Mouse (Mus musculus) cerebellum, postnatal 4 days (tissue): Measurements from ENCODE around the gene Lmcd1.
"Not testable (repeated sequence)": the region's sequence is repeated elsewhere in the genome, so short reads cannot be mapped to it uniquely, and the experiment has no call there.

ENCODE experiments used
- DNase-seq, 2 experiments: peaks; one replicate each; pipeline ENCODE4 v3.0.0; 2022; ENCODE audit warnings: low spot score in 2 of 2, mixed read lengths in 1 of 2

Lmcd1 gene

DNA sequence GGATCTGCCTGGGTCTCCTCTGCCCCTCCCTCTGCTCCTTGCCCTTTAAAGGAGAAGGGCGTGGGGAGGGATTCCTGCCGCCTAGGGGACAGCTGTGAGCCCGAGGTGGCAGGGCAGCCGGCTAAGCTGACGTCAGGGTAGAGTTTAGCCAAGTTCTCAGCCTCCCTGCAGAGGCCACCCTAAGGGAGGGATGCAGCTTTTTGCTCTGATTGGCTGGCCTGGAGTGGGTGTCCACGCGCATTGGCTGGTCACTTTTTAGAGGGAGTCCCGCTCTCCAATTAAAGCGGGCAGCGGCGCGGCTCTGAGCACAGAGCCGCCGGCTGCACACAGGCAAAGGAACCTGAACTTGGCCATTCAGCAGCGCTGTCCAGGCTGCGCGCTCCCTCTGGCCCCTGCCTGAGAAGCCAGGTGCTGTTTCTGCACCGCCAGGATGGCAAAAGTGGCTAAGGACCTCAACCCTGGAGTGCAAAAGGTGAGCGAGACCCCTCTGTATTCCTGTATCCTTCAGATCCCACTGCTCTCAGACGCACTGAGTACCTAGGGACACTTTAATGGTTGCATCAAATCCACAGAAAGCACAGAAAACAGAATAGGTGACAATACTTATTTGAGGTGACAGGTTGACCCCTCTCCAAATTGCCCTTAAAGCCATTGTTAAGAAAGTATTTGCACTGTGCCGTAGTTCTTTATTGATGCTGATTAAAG lies at the start of gene Lmcd1:
TSS of gene Lmcd1 (plus strand) at position 258 of the 705 bp plus-strand sequence.
- peak; percentile 45 to 73 for DNase-seq

DNA sequence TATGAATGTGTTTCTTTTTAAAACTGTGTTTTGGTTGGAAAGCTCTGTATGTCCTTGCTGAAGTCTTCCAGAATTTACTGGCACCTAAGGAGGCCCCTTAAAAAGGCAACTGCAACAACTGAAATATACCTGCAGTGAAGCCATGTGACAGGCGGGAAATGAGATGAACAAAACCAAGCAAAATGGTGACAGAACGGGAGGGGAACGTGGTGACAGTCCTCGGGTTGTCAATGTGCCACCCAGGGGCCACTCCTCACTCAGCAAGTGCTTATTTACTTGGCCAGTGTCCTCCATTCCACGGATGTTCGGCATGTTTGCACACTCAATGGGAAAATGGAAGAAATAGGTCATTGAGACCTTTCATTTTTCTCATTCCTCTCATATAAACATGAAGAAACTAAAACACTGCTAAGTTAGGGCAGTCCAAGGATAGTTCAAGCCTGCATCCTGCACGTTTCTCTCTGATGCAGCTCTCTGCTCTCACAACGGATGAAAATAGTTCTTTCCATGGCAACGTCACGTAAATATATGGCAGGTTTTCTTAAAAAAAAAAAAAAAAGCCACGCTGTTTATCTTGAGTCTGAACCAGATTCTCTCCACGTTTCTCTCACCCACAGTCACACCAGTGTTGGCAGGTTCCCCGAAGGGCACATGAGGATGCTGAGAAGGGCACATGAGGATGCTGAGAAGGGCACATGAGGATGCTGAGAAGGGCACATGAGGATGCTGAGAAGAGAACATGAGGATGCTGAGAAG lies 49.5 kb upstream of the Lmcd1 start:
- no peak for DNase-seq

DNA sequence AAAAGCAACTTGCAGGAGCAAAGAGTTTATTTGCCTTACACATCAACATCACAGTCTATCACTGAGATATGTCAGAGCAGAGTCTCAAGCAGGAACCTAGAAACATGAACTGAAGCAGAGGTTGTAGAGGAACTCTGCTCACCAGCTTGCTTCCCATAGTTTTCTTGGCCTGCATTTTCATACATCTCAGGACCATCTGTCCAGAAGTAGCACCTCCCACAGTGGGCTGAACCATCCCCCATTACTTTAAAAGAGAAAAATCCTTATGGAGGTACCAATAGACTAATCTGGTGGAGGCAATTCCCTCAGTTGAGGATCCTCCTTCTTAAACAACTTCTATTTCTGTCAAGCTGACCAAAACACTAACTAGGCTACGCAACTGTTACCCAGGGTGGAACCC lies 36.8 kb upstream of the Lmcd1 start:
- no peak for DNase-seq

DNA sequence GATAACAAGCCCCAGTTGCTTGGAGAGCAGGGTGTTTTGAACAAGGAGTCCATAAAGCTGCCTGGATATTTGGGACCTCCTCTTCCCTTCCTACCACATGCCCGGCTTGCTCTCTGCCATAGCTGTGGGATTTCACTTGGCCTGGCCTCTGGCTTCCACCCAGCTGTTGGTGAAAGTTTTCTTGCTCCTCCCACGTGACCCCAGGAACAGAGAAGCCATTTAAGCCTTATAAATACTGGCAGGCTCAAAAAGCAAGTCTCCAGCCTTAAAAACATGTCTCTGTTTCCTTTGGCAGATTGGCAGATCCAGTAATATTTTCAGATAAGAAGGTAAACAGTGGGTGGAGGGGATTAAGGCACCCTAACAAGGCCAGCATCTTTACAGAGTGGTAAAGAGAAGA lies 31.3 kb upstream of the Lmcd1 start:
- no peak for DNase-seq

DNA sequence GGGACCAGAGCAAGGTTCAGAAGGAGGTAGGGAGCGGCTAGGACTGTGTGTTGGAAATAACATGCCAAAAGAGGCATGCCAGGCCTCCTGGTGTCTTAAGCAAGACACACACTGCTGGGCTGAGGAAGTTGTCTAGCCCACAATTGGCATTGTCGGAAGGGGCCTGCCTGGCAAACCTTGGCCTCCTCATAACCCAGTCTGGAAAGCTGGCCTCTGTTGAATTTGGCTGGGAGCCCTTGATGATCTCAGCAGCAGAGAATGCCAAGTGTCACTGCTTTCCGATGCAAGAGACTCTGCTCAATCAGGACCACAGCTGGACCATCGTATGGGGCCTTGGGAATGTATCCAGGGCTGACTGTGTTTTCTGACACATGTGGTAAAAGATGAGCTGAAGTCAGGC lies 27.9 kb upstream of the Lmcd1 start:
- DNase-seq = peak; percentile 22 to 85

DNA sequence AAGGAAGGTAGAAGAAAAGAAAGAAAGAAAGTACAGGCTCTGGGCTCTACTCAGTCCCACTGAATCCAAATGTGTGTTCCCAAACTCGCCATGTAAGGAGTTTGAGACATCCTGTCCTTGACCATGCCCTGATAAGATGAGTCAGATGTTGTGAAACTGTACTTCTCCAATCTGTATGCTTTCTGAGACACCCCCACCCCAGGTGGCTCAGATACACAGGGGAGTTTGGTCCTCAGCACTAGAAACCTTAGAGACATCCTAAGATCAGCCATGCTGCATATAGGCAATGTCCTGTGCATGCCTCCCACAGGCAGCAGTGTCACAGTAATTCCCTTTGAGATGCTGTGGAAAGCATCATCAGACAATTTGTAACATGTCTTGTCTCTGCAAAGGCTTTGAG lies 26.9 kb upstream of the Lmcd1 start:
- no peak for DNase-seq

DNA sequence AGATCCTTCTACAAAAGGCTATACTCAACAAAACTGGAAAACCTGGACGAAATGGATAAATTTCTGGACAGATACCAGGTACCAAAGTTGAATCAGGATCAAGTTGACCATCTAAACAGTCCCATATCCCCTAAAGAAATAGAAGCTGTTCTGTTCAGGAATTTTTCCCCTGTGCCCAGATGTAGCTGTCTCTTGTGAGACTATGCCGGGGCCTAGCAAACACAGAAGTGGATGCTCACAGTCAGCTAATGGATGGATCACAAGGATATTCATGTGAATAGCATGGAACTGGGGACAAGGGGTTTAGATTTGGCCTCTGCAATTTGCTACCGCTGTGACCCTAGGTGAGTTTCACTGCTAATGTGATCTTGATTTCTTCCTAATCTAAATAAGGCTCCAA lies 19.6 kb upstream of the Lmcd1 start:
- not testable (repeated sequence) for DNase-seq

DNA sequence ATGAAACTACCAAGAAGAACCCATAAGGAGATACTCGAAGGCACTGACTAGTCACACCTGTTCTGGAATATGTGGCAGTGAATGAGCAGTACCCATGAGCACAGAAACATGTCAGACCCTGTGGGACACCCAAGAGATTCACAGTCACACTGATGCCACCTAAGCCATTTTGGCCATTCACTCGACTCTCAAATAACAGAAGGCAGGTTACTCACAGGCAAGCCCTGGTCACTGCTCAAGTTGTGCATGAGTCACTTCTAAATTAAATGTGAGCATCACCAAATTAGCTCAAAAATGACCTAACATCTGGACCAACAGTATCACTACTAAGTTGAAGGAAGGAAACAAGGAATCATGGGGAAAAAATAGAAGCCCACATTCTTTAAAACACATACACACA lies 18.6 kb upstream of the Lmcd1 start:
- DNase-seq = no peak

DNA sequence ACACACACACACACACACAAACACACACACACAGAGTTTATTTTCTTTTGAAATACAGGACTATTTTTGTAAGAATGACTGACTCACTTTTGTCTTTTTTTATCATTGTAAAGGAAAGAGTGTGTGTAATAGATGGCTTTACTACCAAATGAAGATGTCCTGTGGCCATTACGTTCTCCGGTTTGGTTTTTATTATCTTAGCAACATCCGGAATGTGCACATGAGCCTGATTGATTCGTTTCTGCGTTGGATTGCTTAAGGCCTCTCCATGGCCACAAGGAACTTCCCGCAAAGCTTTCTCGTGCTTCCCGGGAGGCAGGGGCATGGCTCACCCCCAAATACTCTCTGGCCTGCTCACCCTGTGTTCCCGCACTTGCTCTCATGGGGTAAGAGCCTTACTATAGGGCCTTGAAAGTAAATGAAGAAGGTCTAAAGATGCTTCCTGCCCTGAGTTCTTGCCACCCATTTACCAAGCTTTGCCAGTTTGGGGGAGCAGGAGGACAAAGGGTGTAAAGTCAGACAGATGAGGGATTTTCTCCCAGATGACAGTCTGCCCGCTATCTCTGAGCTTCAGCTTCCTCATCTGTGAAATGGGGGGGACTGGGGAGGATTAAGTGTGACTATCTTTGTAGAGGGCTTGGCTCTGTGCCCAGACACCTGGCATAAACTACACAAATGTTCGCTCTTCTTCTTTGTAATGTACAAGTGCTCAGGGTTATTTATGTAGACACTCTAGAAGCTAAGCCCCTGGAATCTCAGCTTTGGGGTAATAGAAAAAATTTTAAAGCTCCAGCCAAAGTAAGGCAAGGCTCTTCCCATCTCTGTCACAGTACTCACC lies 18.0 kb upstream of the Lmcd1 start:
- DNase-seq = no peak

DNA sequence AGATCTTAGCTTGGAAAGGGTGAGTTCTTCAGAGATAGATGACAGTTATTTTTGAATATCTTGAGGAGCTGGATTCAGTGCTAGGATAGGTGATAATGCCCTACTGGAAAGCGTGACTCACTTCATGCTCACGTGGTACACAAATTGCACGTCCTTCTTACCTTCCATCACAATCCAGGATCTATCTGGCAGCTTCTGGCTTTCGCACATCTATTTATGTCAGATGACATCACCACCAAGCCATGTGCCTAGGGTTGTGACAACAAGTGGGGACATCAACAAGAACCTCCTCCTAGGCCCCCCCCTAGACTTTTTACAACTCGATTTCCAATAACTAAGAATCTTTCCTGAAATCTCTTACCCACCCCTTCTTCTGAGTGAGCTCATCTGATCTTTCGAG lies 17.0 kb upstream of the Lmcd1 start:
- no peak for DNase-seq

DNA sequence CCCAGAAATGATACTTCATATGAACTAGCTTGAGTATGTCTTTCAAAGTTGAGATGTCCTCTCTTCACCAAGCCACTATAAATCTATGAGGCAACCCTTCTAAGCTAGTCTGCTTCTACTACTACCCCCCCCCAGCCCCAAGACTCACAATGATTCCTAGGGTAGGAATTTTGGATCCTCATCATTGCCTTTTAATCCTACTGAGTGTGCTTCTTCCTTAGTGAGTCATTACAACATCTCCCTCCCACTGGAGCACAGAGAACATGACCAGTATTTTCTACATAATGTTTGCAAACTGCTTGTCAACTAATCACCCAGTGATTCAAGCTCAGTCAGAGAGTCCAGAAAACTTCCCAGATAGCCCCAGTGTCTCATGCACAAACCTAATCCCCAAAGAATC lies 12.5 kb upstream of the Lmcd1 start:
- DNase-seq = no peak

DNA sequence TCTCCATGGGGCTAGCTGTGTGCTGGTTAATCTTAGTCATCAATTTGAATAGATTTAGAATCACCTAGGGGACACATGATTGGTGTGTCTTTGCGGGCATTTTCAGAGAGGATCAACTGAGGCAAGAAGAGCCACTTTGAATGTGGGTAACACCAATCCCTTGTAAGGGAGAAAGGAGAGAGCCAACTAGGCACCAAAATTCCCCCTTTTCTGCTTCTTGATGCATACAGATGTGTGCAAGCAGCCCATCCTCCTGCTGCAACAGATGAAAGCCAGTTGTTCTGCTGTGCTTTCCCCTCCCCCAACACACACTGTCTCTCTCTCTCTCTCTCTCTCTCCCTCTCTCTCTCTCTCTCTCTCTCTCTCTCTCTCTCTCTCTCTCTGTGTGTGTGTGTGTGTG lies 9.2 kb upstream of the Lmcd1 start:
- DNase-seq = no peak

DNA sequence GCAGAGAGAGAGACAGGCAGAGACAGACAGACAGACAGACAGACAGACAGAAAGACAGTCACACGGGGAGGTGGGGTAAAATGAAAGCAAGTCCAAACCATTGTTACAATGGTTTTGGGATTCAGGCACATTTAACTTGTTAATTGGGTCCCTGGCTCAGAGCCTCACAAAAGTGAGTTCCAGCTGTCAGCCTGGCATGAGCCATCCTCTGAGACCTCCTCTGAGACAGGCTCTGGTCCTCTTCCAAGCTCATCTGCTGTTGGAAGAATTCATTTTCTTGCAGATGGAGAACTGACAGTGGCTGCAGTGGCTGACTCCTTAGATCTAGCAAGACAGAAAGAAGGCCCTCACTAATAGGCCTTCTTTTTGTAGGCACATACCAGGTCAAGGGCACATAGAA lies 6.9 kb upstream of the Lmcd1 start:
- DNase-seq = peak in 1 of 2 experiments; percentile 68

DNA sequence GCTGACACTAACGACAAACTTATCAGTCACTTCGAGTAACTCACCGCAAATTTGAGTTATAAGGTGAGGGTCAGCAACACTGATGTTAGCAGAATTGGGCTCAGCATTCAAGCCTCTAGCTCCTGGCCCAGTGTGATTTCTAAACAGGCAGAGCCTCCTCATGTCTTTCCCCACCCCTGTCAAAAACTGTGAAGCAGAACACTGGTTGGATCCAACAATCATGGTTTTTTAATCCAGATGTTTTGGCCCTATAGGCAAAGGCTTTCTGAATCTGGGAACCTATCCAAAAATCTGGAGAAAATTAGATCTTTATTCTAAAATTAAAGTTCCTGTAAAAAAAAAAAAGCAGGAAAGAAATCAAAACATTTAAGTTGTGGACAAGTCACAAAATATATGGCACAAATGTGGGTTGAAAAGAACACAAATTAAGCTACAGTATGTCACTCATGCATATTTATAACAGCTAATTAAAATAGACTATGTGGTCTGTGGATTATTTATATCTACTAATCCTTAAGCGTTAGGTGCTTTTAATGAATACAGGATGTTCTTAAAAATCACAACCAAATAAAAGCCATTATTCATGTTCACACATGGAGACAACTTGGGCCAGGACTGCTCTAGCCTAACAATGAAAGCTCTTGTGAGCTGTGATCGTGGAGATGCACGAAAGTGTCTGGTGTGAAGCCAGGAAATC lies 5.7 kb upstream of the Lmcd1 start:
- DNase-seq = no peak

DNA sequence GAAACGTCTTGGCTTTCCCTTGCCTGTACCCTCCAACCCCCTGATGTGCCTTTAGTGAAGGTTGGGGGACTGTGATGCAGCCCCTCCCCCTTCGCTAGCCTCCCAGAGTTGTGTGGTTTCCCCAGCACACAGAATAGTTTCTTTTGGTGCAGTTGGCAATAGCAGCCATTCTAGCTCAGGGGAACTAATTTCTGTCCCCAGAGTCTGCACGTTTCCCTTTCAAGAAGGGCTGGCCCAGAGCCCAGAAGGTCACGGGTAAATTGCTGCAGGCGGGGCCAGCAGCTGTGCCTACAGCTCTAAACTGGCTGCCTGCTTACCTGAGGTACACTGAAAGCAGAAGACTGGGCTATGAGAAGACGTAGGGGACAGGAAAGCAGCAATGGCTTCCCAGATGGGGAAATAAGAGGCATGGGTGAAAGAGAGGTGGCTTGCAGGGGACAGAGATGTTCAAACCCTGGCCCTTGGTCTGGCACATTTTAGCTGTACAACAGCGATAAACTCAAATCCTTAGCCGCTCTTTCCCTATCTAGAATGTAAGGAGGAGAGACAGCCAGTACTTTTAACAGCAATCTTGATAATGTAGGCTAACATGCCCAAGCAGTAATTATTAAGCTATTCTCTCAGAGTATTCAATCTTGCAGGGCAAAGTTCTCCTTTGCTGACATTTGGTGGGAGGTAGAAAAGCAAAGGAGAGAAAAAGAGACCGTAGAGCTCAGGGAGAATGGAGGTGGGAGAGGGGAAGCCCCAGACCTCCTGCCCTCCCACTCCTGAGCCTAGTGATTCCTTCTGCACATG lies 900 bp downstream of the Lmcd1 start:
- peak; percentile 47 to 73 for DNase-seq

DNA sequence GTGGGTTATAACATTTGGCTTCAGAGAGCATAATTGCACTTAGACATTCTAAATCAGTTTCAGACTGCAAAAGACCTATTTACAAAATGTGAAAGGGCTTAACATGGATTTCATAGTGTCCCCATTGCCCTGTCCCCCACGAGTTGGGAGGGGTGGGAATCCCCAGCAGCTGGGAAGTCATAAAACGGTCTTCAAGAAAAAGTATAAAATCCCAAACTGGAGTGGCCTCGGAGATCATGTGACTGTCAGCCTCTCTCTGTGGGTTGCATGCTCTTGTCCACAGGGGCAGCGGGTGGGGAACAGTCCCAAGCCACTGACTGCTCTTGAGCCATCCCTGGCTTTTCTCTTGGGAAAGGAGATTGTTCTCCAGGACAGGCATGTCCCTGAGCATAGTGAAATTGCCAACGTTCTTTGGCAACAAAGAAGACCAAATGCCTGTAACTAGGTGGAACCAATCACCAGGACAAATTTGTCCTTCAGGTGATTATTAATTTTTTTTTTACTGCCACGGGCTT lies 2.2 kb downstream of the Lmcd1 start:
- DNase-seq = no peak

DNA sequence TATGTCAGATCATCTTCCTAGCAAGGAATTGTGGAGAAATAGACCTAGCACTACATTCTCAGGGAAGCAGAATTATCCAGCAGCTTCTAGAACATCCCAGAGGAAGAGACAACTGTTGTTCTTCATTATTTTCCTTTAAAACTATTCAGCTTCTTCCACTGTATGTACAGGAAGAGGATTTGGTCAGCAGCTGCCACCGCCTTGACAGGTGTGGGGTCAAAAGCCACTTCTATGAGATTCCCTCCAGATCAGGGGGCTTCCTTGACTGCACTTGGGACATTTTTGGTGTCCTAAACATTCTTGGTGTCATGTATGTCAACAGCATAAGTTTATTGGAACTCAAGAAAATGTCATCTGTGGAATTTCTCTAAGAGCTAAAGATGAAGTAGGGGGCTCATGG lies 5.2 kb downstream of the Lmcd1 start:
- no peak for DNase-seq

DNA sequence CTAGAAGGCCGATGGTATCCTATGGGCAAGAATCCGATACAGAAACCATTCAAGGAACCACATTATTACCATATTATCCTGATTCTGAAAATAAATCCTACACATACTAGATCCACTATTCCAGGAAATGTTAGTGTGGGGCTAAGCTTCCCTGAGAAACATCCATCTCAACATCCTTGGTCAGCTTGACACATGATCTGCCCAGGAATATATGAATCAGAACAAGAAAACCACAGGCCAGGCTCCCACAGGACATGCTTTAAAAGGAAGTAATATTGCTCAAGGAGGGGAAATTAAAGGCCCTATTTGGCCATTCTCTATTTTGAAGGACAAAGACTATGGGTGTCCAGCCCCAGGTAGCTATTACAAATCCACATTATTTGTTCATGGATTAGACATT lies 6.6 kb downstream of the Lmcd1 start:
- no peak for DNase-seq

DNA sequence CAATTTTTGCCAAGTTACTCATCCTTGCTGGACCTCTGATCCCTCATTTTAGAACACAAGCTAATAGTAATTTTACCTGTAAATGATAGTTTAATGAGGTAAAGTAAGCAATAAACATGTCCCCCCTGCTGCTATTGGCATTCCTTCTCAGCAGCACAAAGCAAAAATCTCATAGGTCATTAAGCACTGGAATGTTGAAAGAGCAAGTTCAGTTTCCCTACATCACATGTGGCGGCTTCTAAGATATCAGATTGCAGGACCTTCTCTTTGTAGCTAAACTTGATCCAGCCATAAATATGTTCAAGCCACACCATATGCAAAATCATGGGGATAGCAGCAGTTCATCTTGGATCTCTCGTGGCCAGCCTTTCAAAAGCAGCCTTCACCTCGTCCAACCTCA lies 7.4 kb downstream of the Lmcd1 start:
- no peak for DNase-seq

DNA sequence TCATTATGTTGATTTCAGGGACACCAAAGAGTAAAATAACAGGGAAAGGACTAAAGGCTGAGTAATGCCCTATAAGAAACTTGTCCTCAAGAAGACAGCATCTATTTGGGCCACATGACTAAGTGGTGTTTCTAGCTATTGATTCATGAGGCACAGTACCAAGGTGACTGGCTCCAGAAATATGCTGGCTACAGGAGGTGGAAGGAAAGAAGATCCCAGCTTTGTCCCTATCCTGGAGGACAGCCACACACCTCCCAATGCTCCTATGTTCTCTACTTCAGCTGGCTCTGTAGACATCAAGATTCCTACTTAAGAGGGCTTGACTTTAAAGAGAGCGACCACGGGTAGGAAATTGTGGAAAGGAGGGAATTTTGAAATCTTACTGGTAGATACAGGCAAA lies 8.4 kb downstream of the Lmcd1 start:
- no peak for DNase-seq

DNA sequence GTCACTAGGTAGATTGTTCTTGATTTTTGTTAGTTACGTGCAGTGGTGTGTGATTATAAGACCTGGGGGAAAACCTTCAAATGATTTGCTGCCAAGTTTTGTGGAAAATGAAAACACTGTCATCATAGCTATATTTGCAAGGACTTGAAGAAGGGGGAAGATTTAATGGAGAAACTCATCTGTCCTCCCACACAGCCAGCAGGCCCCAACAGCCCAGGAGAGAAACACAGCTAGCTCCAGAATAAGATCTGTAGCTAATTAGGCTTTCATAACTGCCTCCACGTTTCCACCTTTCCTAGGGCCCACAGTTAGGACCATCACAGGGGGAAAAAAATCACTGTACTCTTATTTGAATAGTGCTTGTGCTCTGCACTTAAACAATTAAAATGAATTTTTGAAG lies 10.5 kb downstream of the Lmcd1 start:
- no peak for DNase-seq
